Mouse (Mus musculus): ENCODE measurements at regions not wholly inside any gene's neighbourhood (a gene's known extent, or its start where the extent isn't known, plus 50 kb on each side); places are given as distances from the start of the nearest gene placed in this dataset.

GRCm38 (mm10) chrX:21433501-21433900 is 50.8 kb upstream of the Agtr2 start:
- Histone ChIP-seq H3K4me3 (no peak overlapping the region), H3K36me3 (ENCODE audit: control insufficient read depth, insufficient read depth) (no peaks in the 10 kb centered on the region), H3K4me2 (ENCODE audit: low read depth) (no peak overlapping the region), H3ac (ENCODE audit: control insufficient read depth, insufficient read length) (no peak overlapping the region), H3K79me2 (ENCODE audit: control insufficient read depth, insufficient read depth) (no peaks in the 10 kb centered on the region), H3K27me3 (ENCODE audit: control insufficient read depth, insufficient read depth, insufficient read length) (no peaks in the 10 kb centered on the region)
- TF ChIP-seq SRF (IDR thresholded peaks at IDR 0.05; ENCODE audit: control insufficient read depth, insufficient read length, low read depth) (no peak), REST (IDR thresholded peaks at IDR 0.05; ENCODE audit: insufficient read depth, insufficient read length) (no peak), MAX (IDR thresholded peaks at IDR 0.05; ENCODE audit: low read depth) (no peak), E2F4 (IDR thresholded peaks at IDR 0.05; ENCODE audit: insufficient read depth) (no peak), MYOG (IDR thresholded peaks at IDR 0.05; ENCODE audit: control insufficient read depth in 1 of 3, insufficient read depth in 1 of 3, insufficient read length in 2 of 3, low read depth in 2 of 3) (no peak), USF1 (IDR thresholded peaks at IDR 0.05; ENCODE audit: low read depth) (no peak), MYOD1 (IDR thresholded peaks at IDR 0.05; ENCODE audit: control insufficient read depth in 1 of 3, insufficient read length in 2 of 3, low read depth in 2 of 3) (no peak), POLR2A (IDR thresholded peaks at IDR 0.05; ENCODE audit: insufficient read length, low read depth) (no peak)

All from myocyte (in vitro differentiated cells).